Mouse (Mus musculus): Measurements from ENCODE around the gene Phxr2. TPM values are rescaled to one million over a fixed set of nuclear protein-coding genes. Genes with fewer than 3 reads are reported as not detected.

Phxr2 gene
- polyA plus RNA-seq, 1 experiment from 2014 or later = not detected

DNA sequence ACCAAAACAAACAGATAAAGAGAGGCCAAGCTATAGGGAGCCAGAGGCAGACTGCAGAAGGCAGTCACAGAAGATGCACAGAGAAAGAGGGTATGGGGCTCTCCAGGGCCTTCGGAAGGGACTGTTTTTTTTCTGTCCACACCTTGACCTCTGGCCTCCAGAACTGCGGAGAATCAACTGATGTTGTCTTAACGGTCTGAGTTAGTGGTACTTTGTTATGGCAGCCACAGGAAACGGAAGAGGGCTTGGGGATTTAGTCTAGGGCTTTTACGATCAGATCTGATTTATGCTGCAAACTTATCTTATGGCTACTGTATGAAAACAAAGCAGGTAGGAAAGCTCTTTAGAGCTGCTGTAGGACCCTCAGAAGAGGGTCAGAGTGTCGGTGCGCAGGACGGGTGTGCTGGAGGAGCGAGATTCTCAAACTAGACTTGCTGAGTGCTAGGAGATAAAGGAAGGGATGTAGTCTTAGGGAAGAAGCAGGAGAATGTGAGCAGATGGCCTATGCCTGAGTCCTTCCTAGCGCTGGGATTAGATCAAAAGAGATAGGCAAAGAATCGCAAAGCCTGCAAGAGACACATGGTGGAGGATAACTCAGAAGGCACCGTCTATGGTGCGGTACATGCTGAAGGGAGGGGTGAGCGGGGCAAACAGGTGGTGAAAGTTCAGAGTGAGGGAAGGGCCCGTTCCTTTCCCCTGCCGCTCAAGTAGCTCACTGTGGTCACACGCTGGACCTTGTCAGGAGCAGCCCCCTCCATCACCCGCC is 10.5 kb downstream of the Phxr2 start:
- H3K27me3 ChIP-seq (replicated peaks) = no peaks in the 10 kb centered on the region
- no peaks in the 10 kb centered on the region for H3K9me3 ChIP-seq (replicated peaks)
- H3K36me3 ChIP-seq = peaks cover 6% of the 10 kb centered on the region
- H3K9ac ChIP-seq = peak overlapping the region; percentile 37; the same call in 1 of the 2 replicates
- peaks cover 30% of the 10 kb centered on the region for H3K4me1 ChIP-seq (replicated peaks)
- H3K4me2 ChIP-seq = peak overlapping the region; percentile 70
- H3K27ac ChIP-seq (ENCODE audit: poor library complexity, severe bottlenecking) = no peak overlapping the region
- WGBS = 12% methylated on average over 18 of the region's 18 CpGs
- peak overlapping the region; percentile 25 for H3K4me3 ChIP-seq
- ATAC-seq (ENCODE audit: insufficient number of reproducible peaks, low FRiP score) = peak; percentile 44; the same call in 1 of the 2 replicates

DNA sequence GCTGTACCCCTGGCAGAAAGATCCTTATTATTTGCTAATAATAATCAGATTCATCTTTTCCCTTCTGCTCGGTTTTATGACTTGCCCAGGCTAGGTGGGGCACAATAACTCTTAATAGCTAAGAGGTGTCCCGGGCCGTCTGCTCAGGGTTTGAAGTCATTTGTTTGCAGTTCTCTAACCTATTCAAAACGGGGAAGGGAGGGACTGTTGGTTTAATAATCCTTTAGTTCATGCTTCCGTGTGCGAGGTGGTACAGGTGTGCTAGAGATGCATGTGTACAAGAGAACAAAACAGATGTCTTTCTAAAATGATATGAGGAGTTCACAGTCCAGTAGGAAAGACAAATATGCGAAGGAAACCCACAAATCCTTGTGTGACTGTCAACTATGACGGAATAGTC is 11.8 kb downstream of the Phxr2 start:
- WGBS = 84% methylated on average over 8 of the region's 8 CpGs
- no peaks in the 10 kb centered on the region for H3K27me3 ChIP-seq (replicated peaks)
- no peak overlapping the region for H3K4me3 ChIP-seq
- H3K9me3 ChIP-seq (replicated peaks) = no peaks in the 10 kb centered on the region
- H3K27ac ChIP-seq (ENCODE audit: poor library complexity, severe bottlenecking) = no peak overlapping the region
- no peak overlapping the region for H3K9ac ChIP-seq
- peaks cover 16% of the 10 kb centered on the region for H3K36me3 ChIP-seq
- peaks cover 27% of the 10 kb centered on the region for H3K4me1 ChIP-seq (replicated peaks)
- no peak for ATAC-seq (ENCODE audit: insufficient number of reproducible peaks, low FRiP score)
- no peak overlapping the region for H3K4me2 ChIP-seq

DNA sequence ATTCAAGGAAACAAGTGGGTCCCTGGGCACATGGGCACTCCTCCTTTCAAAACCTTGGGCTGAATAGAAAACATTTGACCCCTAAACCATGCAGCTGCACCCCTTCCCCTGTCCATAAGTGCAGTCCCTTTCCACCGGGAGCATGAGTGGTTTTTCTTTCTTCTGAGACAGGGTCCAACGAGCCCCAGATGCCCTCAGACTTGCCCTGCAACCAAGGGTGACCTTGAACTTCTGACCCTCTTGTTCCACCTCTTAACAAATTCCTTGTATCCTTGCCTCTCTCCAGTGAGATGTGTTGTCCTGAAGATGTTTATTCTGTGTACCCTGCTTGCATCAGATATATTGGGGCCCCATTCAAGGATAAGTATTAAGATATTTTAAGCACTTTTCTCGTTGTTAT is 12.6 kb downstream of the Phxr2 start:
- H3K4me1 ChIP-seq (replicated peaks) = peaks cover 28% of the 10 kb centered on the region
- H3K27ac ChIP-seq (ENCODE audit: poor library complexity, severe bottlenecking) = no peak overlapping the region
- no peak overlapping the region for H3K4me2 ChIP-seq
- ATAC-seq (ENCODE audit: insufficient number of reproducible peaks, low FRiP score) = no peak
- no peak overlapping the region for H3K9ac ChIP-seq
- no peaks in the 10 kb centered on the region for H3K27me3 ChIP-seq (replicated peaks)
- H3K4me3 ChIP-seq = no peak overlapping the region
- H3K9me3 ChIP-seq (replicated peaks) = no peaks in the 10 kb centered on the region
- 47% methylated on average over 3 of the region's 3 CpGs for WGBS
- H3K36me3 ChIP-seq = peaks cover 20% of the 10 kb centered on the region

DNA sequence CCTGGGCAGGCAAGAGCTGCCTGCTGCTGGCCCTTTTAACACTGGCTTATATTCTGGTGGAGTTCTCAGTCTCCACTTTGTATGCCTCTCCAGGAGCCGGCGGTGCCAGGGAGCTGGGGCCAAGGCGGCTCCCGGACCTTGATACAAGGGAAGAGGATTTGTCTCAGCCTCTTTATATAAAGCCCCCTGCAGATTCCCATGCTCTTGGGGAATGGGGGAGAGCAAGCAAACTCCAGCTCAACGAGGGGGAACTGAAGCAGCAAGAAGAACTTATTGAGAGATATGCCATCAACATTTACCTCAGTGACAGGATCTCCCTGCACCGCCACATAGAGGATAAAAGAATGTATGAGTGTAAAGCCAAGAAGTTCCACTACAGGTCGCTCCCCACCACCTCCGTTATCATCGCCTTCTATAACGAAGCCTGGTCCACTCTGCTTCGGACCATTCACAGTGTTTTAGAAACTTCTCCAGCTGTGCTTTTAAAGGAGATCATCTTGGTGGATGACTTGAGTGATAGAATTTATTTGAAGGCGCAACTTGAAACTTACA is 17.6 kb downstream of the Phxr2 start:
- H3K4me3 ChIP-seq = peak overlapping the region; percentile 96
- H3K27me3 ChIP-seq (replicated peaks) = no peaks in the 10 kb centered on the region
- H3K4me2 ChIP-seq = peak overlapping the region; percentile 99
- WGBS = 26% methylated on average over 12 of the region's 12 CpGs
- H3K9ac ChIP-seq = peak overlapping the region; percentile 93
- H3K27ac ChIP-seq (ENCODE audit: poor library complexity, severe bottlenecking) = 0 out of 2 replicates have a peak overlapping the region, but pooled peaks have one; percentile 28
- peaks cover 14% of the 10 kb centered on the region for H3K4me1 ChIP-seq (replicated peaks)
- H3K36me3 ChIP-seq = peaks cover 20% of the 10 kb centered on the region
- no peak for ATAC-seq (ENCODE audit: insufficient number of reproducible peaks, low FRiP score)
- H3K9me3 ChIP-seq (replicated peaks) = no peaks in the 10 kb centered on the region

DNA sequence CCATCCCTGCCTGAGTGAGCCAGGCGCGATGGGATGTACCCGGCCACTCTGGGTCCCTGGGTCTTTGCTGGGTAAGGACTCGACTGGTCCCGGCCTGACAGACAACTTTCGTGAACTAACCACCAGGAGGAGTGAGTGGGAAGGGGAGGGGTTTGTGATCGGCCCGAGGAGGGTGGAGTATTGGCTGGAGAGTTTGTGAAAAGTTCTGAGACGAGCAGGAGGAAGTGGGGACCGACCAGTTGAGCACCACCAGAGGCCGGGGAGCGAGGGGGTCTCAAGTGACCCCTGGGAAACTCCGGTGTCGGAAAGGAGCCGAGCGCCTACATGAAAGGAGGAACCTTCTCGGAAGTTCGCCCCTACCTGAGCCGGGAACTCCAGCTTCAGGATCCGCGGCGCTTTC is 18.2 kb downstream of the Phxr2 start, which contains the start of gene Galnt4:
Galnt4 (plus strand) TSS at position 196 of the 400 bp plus-strand sequence.
- H3K9ac ChIP-seq = peak within 1 kb of the TSS; percentile 93
- no peaks in the 10 kb centered on the region for H3K27me3 ChIP-seq (replicated peaks)
- H3K9me3 ChIP-seq (replicated peaks) = no peaks in the 10 kb centered on the region
- H3K27ac ChIP-seq (ENCODE audit: poor library complexity, severe bottlenecking) = peak within 1 kb of the TSS; percentile 61
- under 1% methylated on average over 22 of the region's 22 CpGs for WGBS
- peaks cover 11% of the 10 kb centered on the region for H3K4me1 ChIP-seq (replicated peaks)
- peak within 1 kb of the TSS; percentile 99 for H3K4me2 ChIP-seq
- H3K36me3 ChIP-seq = peaks cover 20% of the 10 kb centered on the region
- peak within 1 kb of the TSS; percentile 96 for H3K4me3 ChIP-seq
- peak; percentile 89 for ATAC-seq (ENCODE audit: insufficient number of reproducible peaks, low FRiP score)

DNA sequence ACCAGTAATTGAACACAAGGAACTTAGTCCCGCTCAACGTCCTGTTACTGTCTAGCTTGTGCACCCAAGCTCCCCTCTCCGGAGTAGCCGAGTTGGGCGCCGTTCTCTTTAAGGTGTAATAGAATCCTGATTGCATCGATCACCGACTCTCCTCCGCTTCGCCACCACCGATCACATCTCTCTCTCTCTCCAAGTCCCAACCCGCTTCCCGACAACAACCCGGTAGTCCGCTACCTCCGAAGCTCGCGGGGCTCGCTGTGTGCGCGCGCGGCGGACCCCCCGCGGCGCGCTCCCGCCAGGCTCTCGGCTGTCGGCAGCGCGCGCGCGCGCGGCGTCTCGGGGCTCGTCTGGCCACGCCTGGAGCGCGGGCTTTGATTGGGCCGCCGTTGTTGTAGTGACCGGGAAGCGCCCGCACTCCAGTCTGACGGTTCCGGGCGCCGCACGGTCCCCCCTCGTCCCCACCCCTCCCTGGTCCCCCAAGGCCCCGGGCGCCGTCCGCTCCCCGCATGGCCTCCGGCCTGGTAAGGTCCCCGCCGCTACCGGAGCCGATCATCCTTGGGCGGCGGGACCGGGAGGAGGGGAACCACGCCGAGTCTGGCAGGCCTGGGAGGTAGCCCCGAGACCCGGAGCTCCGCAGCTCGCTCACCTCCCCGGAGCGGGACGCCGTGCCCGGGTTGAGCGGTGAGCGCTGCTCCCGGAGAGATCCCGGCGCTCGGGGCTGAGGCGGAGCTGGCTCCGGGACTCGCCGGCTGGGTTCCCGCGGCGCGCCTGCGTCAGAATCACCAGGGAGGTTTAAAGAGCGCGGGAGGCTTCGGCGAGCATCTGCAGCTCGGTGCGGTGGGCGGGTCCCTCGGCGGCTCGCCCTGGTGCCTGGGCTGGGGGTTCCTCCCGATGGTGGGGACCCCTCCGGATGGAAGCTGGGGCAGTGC is 19.2 kb downstream of the Phxr2 start, which contains the start of gene Poc1b:
Poc1b (plus strand) TSS at position 334 of the 929 bp plus-strand sequence.
- Histone ChIP-seq H3K27ac (ENCODE audit: poor library complexity, severe bottlenecking) (peak within 1 kb of the TSS; percentile 61), H3K4me1 (replicated peaks) (peaks cover 11% of the 10 kb centered on the region), H3K4me3 (peak within 1 kb of the TSS; percentile 96), H3K4me2 (peak within 1 kb of the TSS; percentile 99), H3K27me3 (replicated peaks) (no peaks in the 10 kb centered on the region), H3K9ac (peak within 1 kb of the TSS; percentile 93), H3K9me3 (replicated peaks) (no peaks in the 10 kb centered on the region), H3K36me3 (peaks cover 20% of the 10 kb centered on the region)
- ATAC-seq (ENCODE audit: insufficient number of reproducible peaks, low FRiP score) = peak; percentile 91
- WGBS = under 1% methylated on average over 100 of the region's 106 CpGs

DNA sequence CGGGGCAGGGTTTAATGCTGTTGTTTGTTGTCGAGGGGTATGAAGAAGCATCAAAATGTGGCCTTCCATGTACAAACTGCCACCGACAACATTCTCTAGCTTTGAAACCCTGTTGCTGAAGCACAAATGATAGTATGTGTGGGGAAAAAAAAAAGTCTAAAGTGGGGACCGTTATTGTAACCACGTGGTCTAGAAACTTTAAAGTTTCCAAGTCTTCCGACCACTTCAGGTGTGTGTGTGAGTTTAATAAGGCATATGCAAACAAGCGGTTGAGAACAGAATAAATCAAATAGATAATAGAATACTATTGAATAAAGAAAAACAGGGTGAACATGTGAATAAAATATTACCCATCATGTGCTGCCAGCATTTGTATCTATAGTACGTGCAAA is 19.8 kb downstream of the Phxr2 start:
- 42% methylated on average over 8 of the region's 8 CpGs for WGBS
- peaks cover 11% of the 10 kb centered on the region for H3K4me1 ChIP-seq (replicated peaks)

DNA sequence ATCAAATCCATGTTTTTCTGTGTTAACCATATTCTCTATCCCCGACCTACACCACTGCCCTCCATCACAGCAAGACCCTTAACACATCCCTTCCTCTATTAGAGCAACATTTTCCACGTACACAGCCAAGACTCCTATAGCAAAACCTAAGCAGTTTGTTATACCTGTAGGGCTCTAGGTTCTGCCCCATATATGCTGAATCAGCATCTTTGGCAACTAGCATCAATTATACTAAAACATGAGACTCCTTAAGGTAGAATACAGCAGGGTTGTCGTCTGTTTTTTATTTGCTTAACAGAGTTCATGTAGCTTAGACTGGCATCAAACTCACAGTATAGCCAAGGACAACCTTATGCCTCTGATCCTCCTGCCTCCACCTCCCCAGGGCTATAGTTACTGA is 20.6 kb downstream of the Phxr2 start:
- WGBS = 82% methylated on average over 3 of the region's 3 CpGs
- ATAC-seq (ENCODE audit: insufficient number of reproducible peaks, low FRiP score) = no peak

More for the DNA sequence above, 19.8 kb downstream of the Phxr2 start:
- ATAC-seq (ENCODE audit: insufficient number of reproducible peaks, low FRiP score) = no peak
- Histone ChIP-seq H3K27ac (ENCODE audit: poor library complexity, severe bottlenecking) (peak overlapping the region; percentile 61; the same call in 1 of the 2 replicates), H3K4me3 (peak overlapping the region; percentile 96), H3K9ac (peak overlapping the region; percentile 93), H3K27me3 (replicated peaks) (no peaks in the 10 kb centered on the region), H3K36me3 (peaks cover 20% of the 10 kb centered on the region), H3K4me2 (peak overlapping the region; percentile 99), H3K9me3 (replicated peaks) (no peaks in the 10 kb centered on the region)

DNA sequence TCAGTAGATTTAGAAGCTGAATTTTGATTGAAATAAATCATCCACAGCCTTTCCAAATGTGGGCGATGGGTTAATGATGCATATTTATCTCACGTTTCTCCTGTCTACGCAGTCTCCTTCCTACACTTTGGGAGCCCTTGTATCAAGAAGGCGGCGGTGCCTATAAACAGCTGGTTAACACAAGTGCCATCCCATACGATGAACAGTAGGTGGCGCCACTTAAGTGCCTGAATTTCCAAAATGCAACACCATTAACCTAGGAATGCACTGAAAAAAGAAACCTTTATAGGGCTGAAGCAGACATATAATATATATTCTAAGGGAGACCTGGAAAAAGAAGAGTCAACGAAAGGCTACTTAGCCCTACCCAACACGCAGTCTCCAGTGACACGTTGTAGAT is 28.8 kb downstream of the Phxr2 start:
- no peak for ATAC-seq (ENCODE audit: insufficient number of reproducible peaks, low FRiP score)
- H3K4me2 ChIP-seq = no peak overlapping the region
- no peak overlapping the region for H3K27ac ChIP-seq (ENCODE audit: poor library complexity, severe bottlenecking)
- H3K9ac ChIP-seq = no peak overlapping the region
- no peaks in the 10 kb centered on the region for H3K36me3 ChIP-seq
- no peaks in the 10 kb centered on the region for H3K4me1 ChIP-seq (replicated peaks)
- no peaks in the 10 kb centered on the region for H3K9me3 ChIP-seq (replicated peaks)
- H3K4me3 ChIP-seq = no peak overlapping the region
- WGBS = 71% methylated on average over 10 of the region's 10 CpGs
- H3K27me3 ChIP-seq (replicated peaks) = no peaks in the 10 kb centered on the region

More for the DNA sequence above, 20.6 kb downstream of the Phxr2 start:
- peaks cover 11% of the 10 kb centered on the region for H3K4me1 ChIP-seq (replicated peaks)
- peaks cover 14% of the 10 kb centered on the region for H3K36me3 ChIP-seq
- no peaks in the 10 kb centered on the region for H3K27me3 ChIP-seq (replicated peaks)
- H3K4me2 ChIP-seq = no peak overlapping the region
- H3K27ac ChIP-seq (ENCODE audit: poor library complexity, severe bottlenecking) = no peak overlapping the region
- H3K4me3 ChIP-seq = no peak overlapping the region
- no peaks in the 10 kb centered on the region for H3K9me3 ChIP-seq (replicated peaks)
- H3K9ac ChIP-seq = no peak overlapping the region

DNA sequence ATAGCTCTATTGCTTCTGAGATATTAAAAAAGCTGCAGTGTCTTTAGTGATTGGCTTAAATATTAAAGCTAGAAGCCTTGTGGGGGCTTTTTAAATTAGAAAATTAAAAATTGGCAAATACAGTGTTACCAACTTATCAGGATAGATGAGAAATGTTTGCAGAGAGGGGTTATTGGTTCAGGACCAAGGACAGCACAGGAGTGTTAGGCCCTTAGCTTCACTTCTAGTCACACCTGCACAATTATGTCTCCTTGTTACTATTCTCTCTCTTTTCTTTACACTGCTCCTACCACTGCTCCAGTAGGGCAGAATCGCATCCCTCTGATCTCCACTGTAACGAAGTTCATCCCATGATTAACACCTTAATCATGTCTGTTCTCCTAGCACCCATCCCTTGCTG is 31.0 kb downstream of the Phxr2 start:
- Histone ChIP-seq H3K4me3 (no peak overlapping the region), H3K27ac (ENCODE audit: poor library complexity, severe bottlenecking) (no peak overlapping the region), H3K9me3 (replicated peaks) (no peaks in the 10 kb centered on the region), H3K36me3 (no peaks in the 10 kb centered on the region), H3K4me2 (no peak overlapping the region), H3K4me1 (replicated peaks) (no peaks in the 10 kb centered on the region), H3K9ac (no peak overlapping the region), H3K27me3 (replicated peaks) (no peaks in the 10 kb centered on the region)
- WGBS = 67% methylated on average over 2 of the region's 2 CpGs
- ATAC-seq (ENCODE audit: insufficient number of reproducible peaks, low FRiP score) = no peak

DNA sequence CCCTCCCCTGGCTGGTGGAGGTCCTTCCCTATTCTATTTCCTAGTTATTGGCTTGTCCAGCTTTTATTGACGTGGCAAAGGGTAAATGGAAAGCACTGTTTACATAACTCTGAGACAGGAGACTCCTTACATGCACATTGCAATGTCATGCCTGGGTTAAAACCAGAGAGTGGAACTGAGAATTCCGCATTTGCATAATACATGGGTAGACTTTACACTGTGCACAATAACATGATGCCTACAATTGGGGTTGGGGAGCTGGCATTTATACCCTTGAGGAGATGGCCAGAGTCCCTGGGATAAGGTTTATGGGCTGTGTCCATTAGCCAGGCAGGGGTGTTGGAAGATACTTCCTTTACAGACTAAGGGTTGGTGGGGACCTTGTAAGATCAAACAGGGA is 32.8 kb downstream of the Phxr2 start:
- 78% methylated on average over 2 of the region's 2 CpGs for WGBS
- Histone ChIP-seq H3K27me3 (replicated peaks) (no peaks in the 10 kb centered on the region), H3K9ac (no peak overlapping the region), H3K4me3 (no peak overlapping the region), H3K4me1 (replicated peaks) (no peaks in the 10 kb centered on the region), H3K27ac (ENCODE audit: poor library complexity, severe bottlenecking) (no peak overlapping the region), H3K4me2 (no peak overlapping the region), H3K36me3 (no peaks in the 10 kb centered on the region), H3K9me3 (replicated peaks) (no peaks in the 10 kb centered on the region)
- ATAC-seq (ENCODE audit: insufficient number of reproducible peaks, low FRiP score) = no peak
